Mouse (Mus musculus): ENCODE measurements around the gene Kcnn4. TPM values are rescaled to one million over a fixed set of nuclear protein-coding genes. Genes with fewer than 3 reads are reported as not detected.
A peak's percentile ranks its signal among the peaks of the same experiment; 100 is the strongest.

The Kcnn4 gene
- polyA plus RNA-seq, 3 experiments from 2014 or later = 79.1 to 131 (median 126) TPM

GRCm38 (mm10) chr7:24427168-24427567 is 57.1 kb downstream of the Kcnn4 start:
- no peak for ATAC-seq

- no peak for ATAC-seq
These were observed 58.7 kb downstream of the Kcnn4 start for GRCm38 (mm10) chr7:24428725-24429124.

DNA sequence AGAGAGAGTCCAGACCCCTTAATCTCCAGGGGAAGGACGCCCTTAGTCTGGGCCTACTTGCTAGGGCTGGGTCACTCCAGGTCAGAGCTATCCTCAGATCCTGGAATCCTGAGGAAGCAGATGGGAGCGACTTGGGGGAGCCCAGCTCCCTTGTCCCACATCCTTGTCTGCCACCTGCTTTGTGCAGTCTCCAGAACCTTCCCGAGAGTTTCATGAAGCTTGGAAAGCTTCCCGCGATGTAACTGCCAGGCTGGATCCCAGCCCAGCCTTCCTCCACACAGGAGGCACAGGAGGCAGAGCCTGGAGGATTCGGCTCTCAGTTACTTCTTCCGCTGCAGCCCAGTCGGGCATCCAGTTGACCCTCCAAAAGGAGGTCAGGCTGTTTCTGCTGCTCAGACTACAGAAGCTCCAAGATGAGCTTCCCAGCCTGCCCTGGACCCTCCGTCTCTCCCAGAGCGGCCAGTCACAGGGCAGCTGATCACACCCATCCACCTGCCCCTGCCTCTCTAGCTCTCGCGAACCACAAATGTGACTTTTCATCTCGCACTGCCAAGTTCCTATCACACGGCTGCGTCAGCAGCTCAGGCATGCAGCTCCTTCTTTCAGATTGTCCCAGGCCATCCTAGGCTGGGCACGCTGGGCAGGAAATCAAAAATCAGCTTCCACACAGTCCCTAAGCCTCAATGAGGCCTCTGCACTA is 59.5 kb downstream of the Kcnn4 start:
- no peak for ATAC-seq

- peak; percentile 87 for ATAC-seq
These were observed 60.7 kb downstream of the Kcnn4 start for GRCm38 (mm10) chr7:24430551-24431345.

DNA sequence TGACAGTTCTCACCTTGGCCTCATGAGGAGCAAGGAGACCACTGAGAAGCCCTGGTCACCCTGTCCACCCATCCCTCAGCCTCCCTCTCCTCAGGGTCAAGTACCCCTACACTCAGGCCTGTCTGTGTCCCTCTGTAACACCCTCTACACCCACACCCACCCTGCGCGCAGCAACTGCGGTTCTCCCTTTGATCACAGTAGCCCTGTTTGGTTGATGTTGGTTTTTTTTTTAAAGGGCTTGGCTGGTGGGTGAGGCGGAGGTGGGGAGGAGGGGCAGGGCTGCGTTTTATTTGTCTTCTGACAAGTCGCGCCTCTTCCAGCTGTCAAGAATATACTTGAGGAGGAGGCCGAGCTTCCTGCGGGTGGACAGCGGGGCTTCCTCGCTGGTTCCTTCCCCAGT is 61.6 kb downstream of the Kcnn4 start:
- ATAC-seq = peak; percentile 33

DNA sequence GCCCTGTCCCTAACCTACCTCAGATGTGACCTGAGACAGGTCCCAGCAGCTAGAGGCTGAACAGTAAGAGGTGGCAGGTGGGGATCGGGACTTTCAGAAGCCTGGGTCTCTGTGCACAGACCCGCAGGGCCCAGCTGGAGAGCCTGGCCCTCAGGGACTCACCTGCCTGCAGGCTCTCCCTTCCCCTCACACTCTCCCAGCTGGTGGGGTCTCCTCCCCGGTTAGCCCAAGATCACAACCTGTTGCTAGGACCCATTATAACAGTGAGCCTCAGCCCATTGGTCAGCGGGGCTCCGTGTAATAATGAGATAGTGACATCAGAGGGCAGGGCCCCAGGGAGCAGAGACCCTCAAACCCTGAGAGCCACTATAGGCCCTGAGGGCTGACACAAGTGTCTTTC is 65.2 kb downstream of the Kcnn4 start:
- ATAC-seq = no peak

Other genes starting within 250 kb of the Kcnn4 start
- 10 to 100 TPM; 14.7 to 18.5 (median 16.5) TPM for gene Zfp235, start 236.1 kb upstream of the Kcnn4 start, polyA plus RNA-seq (2017; shearing (Covaris generic))
- 1 to 10 TPM in 2 of 3 experiments, under 1 TPM in 1; 0.75 to 2.1 (median 1.2) TPM for gene Zfp114, start 195.2 kb upstream of the Kcnn4 start, polyA plus RNA-seq (2017; shearing (Covaris generic))
- 1 to 10 TPM; 1.2 to 1.3 (median 1.3) TPM for gene Zfp111, start 158.8 kb upstream of the Kcnn4 start, polyA plus RNA-seq (2017; shearing (Covaris generic))
- 1 to 10 TPM; 1.4 to 2.3 (median 1.8) TPM for gene Zfp109, start 132.7 kb upstream of the Kcnn4 start, polyA plus RNA-seq (2017; shearing (Covaris generic))
- under 1 TPM in 1 of 3 experiments, not detected in 2; 0.29 TPM for gene Zfp108, start 115.5 kb upstream of the Kcnn4 start, polyA plus RNA-seq (2017; shearing (Covaris generic))
- gene Zfp93, start 99.8 kb upstream of the Kcnn4 start, polyA plus RNA-seq (2017; shearing (Covaris generic)) = 1 to 10 TPM; 2.1 to 2.3 (median 2.2) TPM
- gene Zfp61, start 69.0 kb upstream of the Kcnn4 start, polyA plus RNA-seq (2017; shearing (Covaris generic)) = 10 to 100 TPM; 10.4 to 20.6 (median 19.0) TPM
- 10 to 100 TPM in 2 of 3 experiments, 1 to 10 TPM in 1; 6.6 to 13.0 (median 12.6) TPM for gene Zfp94, start 53.6 kb upstream of the Kcnn4 start, polyA plus RNA-seq (2017; shearing (Covaris generic))
- not detected for gene Tescl, start 36.3 kb upstream of the Kcnn4 start, polyA plus RNA-seq (2017; shearing (Covaris generic))
- gene Lypd5, start 21.1 kb upstream of the Kcnn4 start, polyA plus RNA-seq (2017; shearing (Covaris generic)) = not detected
- gene Smg9, start 29.4 kb downstream of the Kcnn4 start, polyA plus RNA-seq (2017; shearing (Covaris generic)) = 10 to 100 TPM; 22.7 to 26.1 (median 23.6) TPM
- gene Irgc1, start 82.0 kb downstream of the Kcnn4 start, polyA plus RNA-seq (2017; shearing (Covaris generic)) = not detected
- 1 to 10 TPM in 2 of 3 experiments, under 1 TPM in 1; 0.62 to 1.6 (median 1.5) TPM for gene Plaur, start 92.2 kb downstream of the Kcnn4 start, polyA plus RNA-seq (2017; shearing (Covaris generic))
- not detected for gene Cadm4, start 111.8 kb downstream of the Kcnn4 start, polyA plus RNA-seq (2017; shearing (Covaris generic))
- gene Zfp428, start 136.7 kb downstream of the Kcnn4 start, polyA plus RNA-seq (2017; shearing (Covaris generic)) = under 1 TPM in 1 of 3 experiments, not detected in 2; 0.33 TPM
- not detected for gene AC161166.1, start 142.2 kb downstream of the Kcnn4 start, polyA plus RNA-seq (2017; shearing (Covaris generic))
- 1 to 10 TPM in 2 of 3 experiments, under 1 TPM in 1; 0.79 to 1.2 (median 1.0) TPM for gene Irgq, start 160.4 kb downstream of the Kcnn4 start, polyA plus RNA-seq (2017; shearing (Covaris generic))
- not detected for gene Pinlyp, start 175.9 kb downstream of the Kcnn4 start, polyA plus RNA-seq (2017; shearing (Covaris generic))
- gene Xrcc1, start 176.0 kb downstream of the Kcnn4 start, polyA plus RNA-seq (2017; shearing (Covaris generic)) = 10 to 100 TPM; 24.2 to 34.4 (median 31.8) TPM
- gene Ethe1, start 217.3 kb downstream of the Kcnn4 start, polyA plus RNA-seq (2017; shearing (Covaris generic)) = 10 to 100 TPM; 13.1 to 17.7 (median 17.6) TPM
- gene Zfp575, start 217.4 kb downstream of the Kcnn4 start, polyA plus RNA-seq (2017; shearing (Covaris generic)) = under 1 TPM in 2 of 3 experiments, not detected in 1; 0.13 to 0.20 TPM
- gene Phldb3, start 240.5 kb downstream of the Kcnn4 start, polyA plus RNA-seq (2017; shearing (Covaris generic)) = 1 to 10 TPM in 1 of 3 experiments, under 1 TPM in 2; 0.22 to 1.2 (median 0.31) TPM